Comparison of ENCODE assay signal across 33 mouse cellular contexts in the genomic region with DNA sequence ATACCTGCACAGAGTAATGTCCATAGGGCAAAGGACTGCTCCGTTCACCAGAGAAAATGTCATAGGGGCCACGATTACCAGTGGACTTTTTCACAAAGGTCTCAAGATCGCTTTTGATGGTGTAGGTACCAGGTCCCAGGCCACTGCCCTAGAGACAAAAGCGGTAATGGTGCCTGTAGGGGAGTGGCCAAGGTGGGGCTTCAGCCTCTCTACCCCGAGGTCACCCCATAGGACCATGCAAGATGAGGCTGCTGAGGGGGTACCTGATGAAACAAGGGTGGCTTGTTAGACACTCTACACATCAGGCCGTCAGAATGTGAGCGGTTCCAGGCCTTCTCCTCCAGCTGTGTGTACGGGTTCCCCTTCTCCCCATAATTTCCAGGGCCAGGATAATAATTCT. TPM values are rescaled to one million over a fixed set of nuclear protein-coding genes. Genes with fewer than 3 reads are reported as not detected.
DNase-seq lines count a peak whose midpoint lies in the region; ATAC-seq and TF ChIP-seq lines count a peak whose summit lies in the region.
"Had no signal": no experiment of that assay in that cellular context is flagged by ENCODE, and none has a peak within 500 bp of the region (broad histone marks: within the 10 kb centered on the region; RNA-seq: fewer than 3 reads in every experiment).

No protein-coding gene starts in this region.

- H3K9me3 ChIP-seq in heart, embryonic 13.5 days: no peaks in the 10 kb centered on the region
- no peaks in the 10 kb centered on the region for H3K9me3 ChIP-seq in liver, embryonic 13.5 days (replicated peaks)
- H3K9me3 ChIP-seq in stomach, postnatal 0 days (ENCODE audit: control insufficient read depth, low read length): no peaks in the 10 kb centered on the region
- H3K9me3 ChIP-seq: embryonic facial prominence, embryonic 10.5 days; embryonic facial prominence, embryonic 15.5 days had no signal

- peaks cover 39% of the 10 kb centered on the region for H3K27me3 ChIP-seq in heart, embryonic 13.5 days (replicated peaks)
- peaks cover 37% of the 10 kb centered on the region for H3K27me3 ChIP-seq in liver, embryonic 13.5 days
- no peaks in the 10 kb centered on the region for H3K27me3 ChIP-seq in stomach, postnatal 0 days (ENCODE audit: control insufficient read depth, insufficient read depth, low read length)

- no peak for TF ChIP-seq CTCF in stomach, postnatal 0 days (IDR thresholded peaks at IDR 0.05; ENCODE audit: low read depth)

- H3K4me3 ChIP-seq in heart, embryonic 13.5 days: 0 out of 2 replicates have a peak overlapping the region, but pooled peaks have one; percentile 4
- H3K4me3 ChIP-seq in liver, embryonic 13.5 days (replicated peaks): no peak overlapping the region
- no peak overlapping the region for H3K4me3 ChIP-seq in stomach, postnatal 0 days (ENCODE audit: low read depth, low read length)
- H3K4me3 ChIP-seq: embryonic facial prominence, embryonic 10.5 days; embryonic facial prominence, embryonic 15.5 days had no signal

- no peak overlapping the region for H3K9ac ChIP-seq in heart, embryonic 13.5 days
- H3K9ac ChIP-seq in liver, embryonic 13.5 days: peak overlapping the region; percentile 22; the same call in 1 of the 2 replicates
- H3K9ac ChIP-seq in stomach, postnatal 0 days (ENCODE audit: low read length): no peak overlapping the region
- H3K9ac ChIP-seq: embryonic facial prominence, embryonic 15.5 days; hindbrain, embryonic 14.5 days had no signal

- H3K4me2 ChIP-seq in heart, embryonic 13.5 days: peak overlapping the region; percentile 36
- H3K4me2 ChIP-seq in liver, embryonic 13.5 days: peak overlapping the region; percentile 62
- H3K4me2 ChIP-seq in stomach, postnatal 0 days (replicated peaks; ENCODE audit: low read depth): no peak overlapping the region
- H3K4me2 ChIP-seq: embryonic facial prominence, embryonic 15.5 days; hindbrain, embryonic 14.5 days; midbrain, embryonic 11.5 days had no signal

- H3K27ac ChIP-seq in heart, embryonic 13.5 days (replicated peaks): peak overlapping the region; percentile 57
- peak overlapping the region; percentile 58 for H3K27ac ChIP-seq in liver, embryonic 13.5 days
- no peak overlapping the region for H3K27ac ChIP-seq in stomach, postnatal 0 days (replicated peaks)
- H3K27ac ChIP-seq: embryonic facial prominence, embryonic 10.5 days; embryonic facial prominence, embryonic 15.5 days; hindbrain, embryonic 14.5 days had no signal

- WGBS in heart, embryonic 13.5 days: 69% methylated on average over 8 of the region's 8 CpGs
- WGBS in liver, embryonic 13.5 days (ENCODE audit: insufficient replicate concordance): 75% methylated on average over 8 of the region's 8 CpGs
- 76% methylated on average over 8 of the region's 8 CpGs for WGBS in stomach, postnatal 0 days

- H3K36me3 ChIP-seq in heart, embryonic 13.5 days: no peaks in the 10 kb centered on the region
- no peaks in the 10 kb centered on the region for H3K36me3 ChIP-seq in liver, embryonic 13.5 days
- H3K36me3 ChIP-seq in stomach, postnatal 0 days (ENCODE audit: control insufficient read depth, insufficient read depth, low read length): no peaks in the 10 kb centered on the region
- H3K36me3 ChIP-seq: embryonic facial prominence, embryonic 10.5 days; embryonic facial prominence, embryonic 15.5 days had no signal

- no peak for TF ChIP-seq EP300 in stomach, postnatal 0 days (optimal IDR thresholded peaks at IDR 0.05)

- no peak for DNase-seq in heart, postnatal 4 days
- no peak for DNase-seq in liver, embryonic 13.5 days
- DNase-seq in stomach, postnatal 0 days (ENCODE audit: low spot score): no peak
- DNase-seq in kidney, postnatal 36 days: no peak
- no peak for DNase-seq in ovary, postnatal 10 days (ENCODE audit: low spot score)
- DNase-seq: cerebellum, adult 8-10 months; cerebellum, postnatal 25 days; gastrocnemius, postnatal 14 days; heart, postnatal 14 days; kidney, adult 11 months; kidney, postnatal 14 days; lung, postnatal 36 days had no signal

- 0 out of 2 replicates have a peak, but pooled peaks have one; percentile 18 for ATAC-seq in heart, embryonic 13.5 days (ENCODE audit: extremely low read depth, insufficient number of reproducible peaks, low FRiP score, low TSS enrichment)
- peak; percentile 9 for ATAC-seq in erythroblast, adult 5-6 weeks (replicated peaks; ENCODE audit: low FRiP score, poor library complexity, severe bottlenecking)
- peak; percentile 8; the same call in 1 of the 2 replicates for ATAC-seq in liver, embryonic 13.5 days (ENCODE audit: low read depth)
- ATAC-seq in stomach, postnatal 0 days (ENCODE audit: low FRiP score, low TSS enrichment): 0 out of 2 replicates have a peak, but pooled peaks have one; percentile 9
- ATAC-seq: CD4-positive, CD25-positive, alpha-beta regulatory T cell, adult 4 months; midbrain, embryonic 16.5 days had no signal

- peaks cover 5% of the 10 kb centered on the region for H3K4me1 ChIP-seq in heart, embryonic 13.5 days
- peaks cover 44% of the 10 kb centered on the region for H3K4me1 ChIP-seq in liver, embryonic 13.5 days (replicated peaks)
- H3K4me1 ChIP-seq in stomach, postnatal 0 days (replicated peaks; ENCODE audit: control insufficient read depth, insufficient read depth): no peaks in the 10 kb centered on the region; the same call in 1 of the 2 replicates

RNA-seq across cellular contexts. Expression of a gene that starts 3.9 kb away (rescaled TPM):
- polyA plus RNA-seq in heart, embryonic 13.5 days (2015; fragmentation: Nextera tagmentation; extraction: Ambion mirVana): 0.50 and 0.52 TPM in 2 replicates
- not detected for total RNA-seq in heart, postnatal 4 days (2021)
- not detected in 2 replicates for total RNA-seq in erythroblast, adult 5-6 weeks (2015; ENCODE audit: low replicate concordance)
- total RNA-seq in erythroblast, adult 5-6 weeks (2017; ENCODE audit: low replicate concordance): not detected in 2 replicates
- 0.24 and 0.30 TPM in 2 replicates for polyA plus RNA-seq in liver, embryonic 13.5 days (2015; fragmentation: Nextera tagmentation; extraction: Ambion mirVana)
- polyA plus RNA-seq in stomach, postnatal 0 days (2015; fragmentation: Nextera tagmentation; extraction: Ambion mirVana): 0.08 TPM in 1 of 2 replicates, not detected in the other
- total RNA-seq: adrenal gland, adult 8-10 months; gastrocnemius, postnatal 14 days; granulocyte monocyte progenitor cell, adult 5-6 weeks; heart, postnatal 14 days; layer of hippocampus, adult 18-20 months; left cerebral cortex, adult 18-20 months; left cerebral cortex, postnatal 36 days; liver, adult 2 months; megakaryocyte, adult 5-6 weeks; neutrophil, adult 5-6 weeks had no signal
- polyA plus RNA-seq: forebrain, embryonic 14.5 days; heart, embryonic 14.5 days; hindbrain, embryonic 14.5 days; kidney, embryonic 14.5 days; liver, adult 2 months; lung, embryonic 16.5 days; midbrain, embryonic 16.5 days; thymus, postnatal 0 days had no signal

RNA-seq across cellular contexts. Expression of a gene that starts 9.1 kb away (rescaled TPM):
- 0.43 and 0.74 TPM in 2 replicates for polyA plus RNA-seq in heart, embryonic 13.5 days (2015; fragmentation: Nextera tagmentation; extraction: Ambion mirVana)
- total RNA-seq in heart, postnatal 4 days (2021): under 1 TPM; 0.38 to 0.45 TPM
- not detected in 2 replicates for total RNA-seq in erythroblast, adult 5-6 weeks (2015; ENCODE audit: low replicate concordance)
- total RNA-seq in erythroblast, adult 5-6 weeks (2017; ENCODE audit: low replicate concordance): not detected in 2 replicates
- polyA plus RNA-seq in liver, embryonic 13.5 days (2015; fragmentation: Nextera tagmentation; extraction: Ambion mirVana): 0.03 and 0.06 TPM in 2 replicates
- polyA plus RNA-seq in stomach, postnatal 0 days (2015; fragmentation: Nextera tagmentation; extraction: Ambion mirVana): 26.9 and 28.2 TPM in 2 replicates
- total RNA-seq: granulocyte monocyte progenitor cell, adult 5-6 weeks; megakaryocyte, adult 5-6 weeks; neutrophil, adult 5-6 weeks had no signal
- polyA plus RNA-seq: CD4-positive, CD25-positive, alpha-beta regulatory T cell, adult 4 months; embryonic facial prominence, embryonic 10.5 days; liver, adult 2 months; midbrain, embryonic 11.5 days had no signal

RNA-seq across cellular contexts. Expression of a gene that starts 37.8 kb away (rescaled TPM):
- 10.4 and 13.0 TPM in 2 replicates for polyA plus RNA-seq in heart, embryonic 13.5 days (2015; fragmentation: Nextera tagmentation; extraction: Ambion mirVana)
- 1 to 10 TPM; 6.7 to 7.4 TPM for total RNA-seq in heart, postnatal 4 days (2021)
- total RNA-seq in erythroblast, adult 5-6 weeks (2015; ENCODE audit: low replicate concordance): 0.58 and 0.84 TPM in 2 replicates
- 2.6 TPM in 1 of 2 replicates, not detected in the other for total RNA-seq in erythroblast, adult 5-6 weeks (2017; ENCODE audit: low replicate concordance)
- 5.4 and 6.7 TPM in 2 replicates for polyA plus RNA-seq in liver, embryonic 13.5 days (2015; fragmentation: Nextera tagmentation; extraction: Ambion mirVana)
- 5.9 and 7.3 TPM in 2 replicates for polyA plus RNA-seq in stomach, postnatal 0 days (2015; fragmentation: Nextera tagmentation; extraction: Ambion mirVana)

RNA-seq across cellular contexts. Expression of a gene that starts 52.3 kb away (rescaled TPM):
- 3.5 and 3.8 TPM in 2 replicates for polyA plus RNA-seq in heart, embryonic 13.5 days (2015; fragmentation: Nextera tagmentation; extraction: Ambion mirVana)
- total RNA-seq in heart, postnatal 4 days (2021): 10 to 100 TPM; 31.9 to 34.3 TPM
- 2.3 and 4.4 TPM in 2 replicates for total RNA-seq in erythroblast, adult 5-6 weeks (2015; ENCODE audit: low replicate concordance)
- 1.5 and 1.7 TPM in 2 replicates for total RNA-seq in erythroblast, adult 5-6 weeks (2017; ENCODE audit: low replicate concordance)
- polyA plus RNA-seq in liver, embryonic 13.5 days (2015; fragmentation: Nextera tagmentation; extraction: Ambion mirVana): 5.4 and 6.5 TPM in 2 replicates
- polyA plus RNA-seq in stomach, postnatal 0 days (2015; fragmentation: Nextera tagmentation; extraction: Ambion mirVana): 4.7 and 7.1 TPM in 2 replicates

Comparison
In these comparisons a context has a peak if more than half of its experiments do, and no peak if none do; other contexts are left out.
1. RNA of a gene that starts 9.1 kb away (polyA plus RNA-seq): 26.9 to 28.2 TPM in stomach, postnatal 0 days; 0.43 to 0.74 TPM in heart, embryonic 13.5 days and 0.03 to 0.06 TPM in liver, embryonic 13.5 days; every median in the first group is over 10 times any median in the second.
2. Peak in every context shown above with its lines, with median percentiles within 50 percentile points of each other: ATAC-seq.